Mouse (Mus musculus): ENCODE measurements around the gene Copg2.
"Not testable (repeated sequence)": the region's sequence is repeated elsewhere in the genome, so short reads cannot be mapped to it uniquely, and the experiment has no call there.

Copg2 gene

DNA sequence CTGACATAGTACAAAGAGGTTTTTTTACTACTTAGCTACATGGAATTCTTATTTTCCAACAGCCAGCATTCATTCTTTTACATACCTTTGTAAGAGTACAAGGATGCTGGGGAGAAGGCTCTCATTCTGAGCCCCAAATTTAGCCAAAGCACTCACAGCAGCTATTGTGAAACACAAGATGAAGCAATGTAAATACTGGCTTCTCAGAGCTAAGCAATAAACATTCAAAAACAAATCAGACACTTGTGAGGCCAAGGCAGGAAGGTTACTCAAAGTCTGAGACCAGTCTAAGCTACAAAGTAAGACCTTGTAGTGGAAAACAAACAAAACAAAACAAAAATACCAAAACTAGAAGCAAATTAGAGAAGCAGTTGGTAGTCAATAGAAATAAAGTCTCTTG, 83.0 kb downstream of the Copg2 start:
- no peak for DNase-seq (ENCODE audit: low read depth, low spot score)

- DNase-seq (ENCODE audit: low read depth, low spot score): peak; percentile 5
Observed at GRCm38 (mm10) chr6:30805053-30805752, 91.4 kb downstream of the Copg2 start.

- DNase-seq (ENCODE audit: low read depth, low spot score): peak; percentile 71
Observed at GRCm38 (mm10) chr6:30804389-30805052, 92.1 kb downstream of the Copg2 start.

GRCm38 (mm10) chr6:30802915-30803314, 93.7 kb downstream of the Copg2 start:
- DNase-seq (ENCODE audit: low read depth, low spot score): not testable (repeated sequence)

- no peak for DNase-seq (ENCODE audit: low read depth, low spot score)
Observed at GRCm38 (mm10) chr6:30751209-30751608, 145.4 kb downstream of the Copg2 start.

GRCm38 (mm10) chr6:30750482-30750881, 146.1 kb downstream of the Copg2 start:
- no peak for DNase-seq (ENCODE audit: low read depth, low spot score)

GRCm38 (mm10) chr6:30749892-30750291, 146.7 kb downstream of the Copg2 start:
- no peak for DNase-seq (ENCODE audit: low read depth, low spot score)

GRCm38 (mm10) chr6:30749042-30749689, 147.4 kb downstream of the Copg2 start:
- DNase-seq (ENCODE audit: low read depth, low spot score): no peak

DNA sequence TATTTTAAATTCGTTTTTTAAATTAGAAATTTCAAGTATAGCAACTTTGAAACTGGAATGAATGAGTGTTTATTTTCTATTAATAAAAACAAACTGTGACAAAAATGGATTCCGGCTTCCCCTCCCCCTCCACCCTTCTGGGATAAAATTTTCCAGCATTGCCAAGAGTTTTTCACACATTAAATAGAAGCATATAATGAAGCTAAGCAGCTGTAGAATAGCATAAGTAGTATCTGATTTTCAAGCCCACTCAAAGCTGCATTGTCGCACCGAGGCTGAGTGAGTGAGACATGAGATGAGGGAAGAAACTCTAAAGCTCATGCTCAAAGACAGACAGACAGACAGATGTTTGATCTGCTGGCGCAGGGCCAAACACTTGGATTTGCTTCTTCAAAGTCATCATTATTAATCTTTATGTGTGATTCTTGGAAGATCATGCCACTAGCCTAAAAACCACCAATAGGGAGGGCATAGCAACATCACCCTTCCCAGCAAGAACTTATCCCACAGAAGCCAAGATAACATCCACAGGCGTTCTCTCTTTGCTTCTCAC, 148.2 kb downstream of the Copg2 start:
- no peak for DNase-seq (ENCODE audit: low read depth, low spot score)

DNA sequence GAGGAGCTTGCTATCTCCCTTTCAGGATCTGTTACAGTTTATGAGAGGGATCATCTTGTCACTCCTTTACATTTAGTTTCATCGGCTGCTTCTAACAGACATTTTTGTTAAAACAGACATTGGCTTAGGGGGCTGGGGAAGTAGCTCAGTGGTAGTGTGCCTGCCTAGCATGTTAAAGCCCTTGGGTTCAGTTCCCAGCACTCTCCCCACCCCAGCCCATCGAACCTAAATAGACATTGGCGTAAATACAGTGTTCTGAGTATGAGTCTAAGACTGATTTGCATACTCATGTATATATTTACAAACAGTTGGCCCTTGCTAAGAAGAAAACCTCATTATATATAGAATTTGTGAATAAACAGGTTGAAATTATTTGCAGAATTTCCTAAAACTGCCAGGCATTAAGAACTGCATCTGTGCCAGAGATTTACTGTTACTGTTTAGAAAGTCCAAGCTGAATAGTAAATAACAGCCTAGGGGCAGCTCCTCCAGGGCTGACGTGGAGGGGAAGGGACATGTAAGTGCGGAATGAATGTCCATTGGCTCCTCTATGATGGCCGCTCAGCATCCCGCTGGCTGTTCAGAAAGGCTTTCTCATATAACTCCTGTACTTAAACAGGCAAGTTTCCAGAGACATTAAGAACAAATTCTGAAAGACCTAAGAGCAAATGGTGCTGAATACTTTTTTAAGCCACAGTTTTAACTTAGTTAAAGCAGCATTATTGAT, 148.8 kb downstream of the Copg2 start:
- DNase-seq (ENCODE audit: low read depth, low spot score): no peak

DNA sequence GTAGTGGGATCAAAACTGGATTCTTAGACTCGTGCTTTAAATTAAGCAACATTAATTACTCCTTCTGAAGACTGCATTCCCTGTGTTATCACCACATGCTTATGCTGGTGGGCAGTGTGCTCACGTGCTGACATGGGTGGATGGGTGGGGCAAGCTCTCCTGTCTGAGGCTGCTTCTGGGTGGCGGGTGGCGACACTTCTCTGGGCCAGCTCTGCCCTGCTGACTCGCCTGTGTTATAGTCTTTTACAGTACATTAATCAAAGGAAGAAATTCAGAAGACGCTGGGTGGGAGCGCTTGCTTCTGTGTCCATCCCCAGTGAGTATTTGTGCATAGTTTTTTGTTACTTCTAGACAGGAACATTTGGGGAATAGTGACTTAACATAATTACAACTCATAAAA, 151.0 kb downstream of the Copg2 start:
- no peak for DNase-seq (ENCODE audit: low read depth, low spot score)

GRCm38 (mm10) chr6:30744846-30745245, 151.7 kb downstream of the Copg2 start:
- DNase-seq (ENCODE audit: low read depth, low spot score): no peak

DNA sequence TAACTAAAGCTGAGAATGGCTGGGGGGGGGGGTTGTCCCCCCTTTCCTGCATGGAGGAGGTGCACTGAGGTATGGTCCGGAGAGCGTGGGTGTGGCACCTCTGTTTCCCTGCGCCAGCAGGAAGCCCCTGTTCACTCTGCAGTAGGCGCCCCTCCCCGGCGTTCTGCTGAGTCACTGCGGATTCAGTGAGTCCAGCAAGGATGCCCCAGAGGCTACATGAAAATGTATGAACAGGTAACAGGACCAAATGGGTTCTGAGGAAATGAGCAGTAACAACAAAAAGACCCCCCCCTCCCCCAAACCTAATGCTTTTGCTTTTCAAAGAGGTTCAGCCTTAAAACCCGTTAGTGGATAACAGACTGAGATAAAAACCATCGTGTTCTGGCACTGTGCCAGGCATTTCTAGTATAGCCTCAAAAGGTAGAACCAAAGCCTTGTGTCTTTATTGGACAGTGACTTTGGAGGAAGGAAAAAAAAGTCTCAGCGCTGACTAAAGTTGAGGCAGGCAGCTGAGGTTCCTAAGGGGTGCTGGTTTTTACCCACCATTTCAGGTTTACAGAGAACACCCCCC, 157.3 kb downstream of the Copg2 start:
- peak; percentile 46 for DNase-seq (ENCODE audit: low read depth, low spot score)

- no peak for DNase-seq (ENCODE audit: low read depth, low spot score)
Observed at GRCm38 (mm10) chr6:30738464-30739006, 158.1 kb downstream of the Copg2 start.

GRCm38 (mm10) chr6:30737548-30738463, 158.8 kb downstream of the Copg2 start:
- DNase-seq (ENCODE audit: low read depth, low spot score): peak; percentile 49

DNA sequence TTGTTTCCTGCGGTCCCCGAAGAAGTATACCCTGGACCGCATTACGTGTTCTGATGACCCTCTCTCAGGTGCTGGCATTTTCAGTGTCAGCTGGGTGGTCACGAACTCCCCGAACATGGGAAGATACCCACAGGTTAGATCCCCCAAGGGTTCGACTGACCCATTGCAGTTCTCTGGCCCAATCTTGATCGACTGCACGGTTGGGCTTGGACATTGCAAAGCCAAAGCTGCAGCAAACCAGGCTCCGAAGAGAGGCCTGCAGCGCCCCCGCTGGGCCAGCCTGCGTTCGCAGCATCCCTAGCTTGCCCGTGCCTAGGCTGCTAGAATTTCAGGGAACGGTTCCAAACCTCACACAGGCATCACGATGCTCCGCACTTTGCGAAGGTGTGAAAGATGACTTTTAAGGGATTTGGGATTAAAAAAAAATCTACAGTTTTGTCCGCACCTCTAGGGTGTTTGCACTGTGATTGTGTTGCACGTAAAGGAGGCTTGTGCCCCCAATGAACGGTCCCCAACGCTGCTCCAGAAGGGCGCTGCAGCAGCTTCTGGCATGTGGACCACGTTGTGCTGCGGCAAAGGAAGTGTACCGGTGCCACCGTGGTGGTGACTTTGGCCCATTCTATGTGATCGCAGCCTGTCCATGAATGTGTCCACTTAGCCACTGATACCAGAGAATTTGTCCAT, 159.6 kb downstream of the Copg2 start:
- DNase-seq (ENCODE audit: low read depth, low spot score): peak; percentile 41

GRCm38 (mm10) chr6:30736372-30736762, 160.2 kb downstream of the Copg2 start:
- no peak for DNase-seq (ENCODE audit: low read depth, low spot score)

DNA sequence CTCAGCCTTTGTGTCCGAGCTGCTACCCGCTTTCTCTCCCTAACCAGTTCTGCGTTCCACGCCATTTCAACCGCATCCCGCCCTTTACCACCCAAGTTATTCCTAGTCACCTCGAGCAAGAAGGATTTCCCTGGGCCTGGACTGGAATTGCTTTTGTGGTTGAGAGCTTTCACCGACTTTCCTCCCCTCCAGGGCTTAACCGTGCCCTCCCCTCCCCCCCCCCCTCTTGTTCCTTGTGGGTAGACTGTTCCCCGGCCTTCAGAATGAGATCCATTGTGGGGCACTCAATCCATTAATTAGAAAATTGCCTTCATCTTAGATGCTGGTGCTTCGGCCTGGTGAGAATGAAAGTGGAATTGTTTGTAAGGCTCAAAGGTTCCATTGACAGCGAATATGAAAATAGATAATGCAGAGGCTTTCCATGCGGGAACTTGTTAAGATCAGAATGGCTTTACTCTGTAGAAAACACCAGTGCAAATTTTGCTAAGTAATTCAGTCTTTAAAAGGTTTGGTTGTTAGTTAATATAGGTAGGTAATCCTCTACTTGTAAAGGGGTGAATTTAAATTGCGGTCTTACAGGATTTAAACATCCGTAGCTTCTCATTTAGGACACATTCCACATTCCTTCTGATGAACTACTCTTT, 160.7 kb downstream of the Copg2 start:
- no peak for DNase-seq (ENCODE audit: low read depth, low spot score)

Measured in CD4-positive, CD25-positive, alpha-beta regulatory T cell, adult 2 months (primary cell).